Mouse (Mus musculus) lung, postnatal 0 days (tissue): ENCODE data around the gene Bphl. TPM values are rescaled to one million over a fixed set of nuclear protein-coding genes. Genes with fewer than 3 reads are reported as not detected.

Experiments used
- ATAC-seq: fragments of 200-750 bp; cut with Nextera tagmentation; 2 replicates; pipeline ENCODE4 v1.8.0; 2017; ENCODE audit warnings: moderate library complexity
- DNase-seq: peaks from one replicate; pipeline ENCODE4 v3.0.0-alpha.2; 2016; ENCODE audit warnings: low spot score
- H3K27ac ChIP-seq: fragments of 300-500 bp; sonication (generic); 2 replicates; pipeline ENCODE4 v1.5.1; 2014; ENCODE audit warnings: antibody characterized with exemption, mild to moderate bottlenecking, low read length, mixed read lengths
- H3K27me3 ChIP-seq: fragments of 300-500 bp; sonication (generic); replicated peaks from 2 replicates; pipeline ENCODE4 v1.6.1; 2014; ENCODE audit warnings: low read length, mixed read lengths; ENCODE audit not compliant: insufficient read depth
- H3K36me3 ChIP-seq: fragments of 300-500 bp; sonication (generic); 2 replicates; pipeline ENCODE4 v1.6.1; 2014; ENCODE audit warnings: low read length, mixed read lengths; ENCODE audit not compliant: insufficient read depth
- H3K4me1 ChIP-seq: fragments of 300-500 bp; sonication (generic); 2 replicates; pipeline ENCODE4 v1.6.1; 2014; ENCODE audit warnings: antibody characterized with exemption, low read depth, low read length, mixed read lengths; ENCODE audit not compliant: insufficient read depth
- H3K4me2 ChIP-seq: fragments of 300-500 bp; sonication (generic); replicated peaks from 2 replicates; pipeline ENCODE4 v1.6.1; 2014; ENCODE audit warnings: low read depth, mild to moderate bottlenecking, low read length, moderate library complexity, mixed read lengths
- H3K4me3 ChIP-seq: fragments of 300-500 bp; sonication (generic); 2 replicates; pipeline ENCODE4 v1.5.1; 2014; ENCODE audit warnings: low read depth, low read length
- H3K9ac ChIP-seq: fragments of 300-500 bp; sonication (generic); replicated peaks from 2 replicates; pipeline ENCODE4 v1.6.1; 2014; ENCODE audit warnings: low read depth, mild to moderate bottlenecking
- H3K9me3 ChIP-seq: fragments of 300-500 bp; sonication (generic); 2 replicates; pipeline ENCODE4 v1.6.1; 2016; ENCODE audit warnings: low read length, mixed read lengths
- CTCF ChIP-seq: IDR thresholded peaks from 2 replicates; pipeline ENCODE4 v1.5.1; 2016; ENCODE audit warnings: antibody characterized with exemption, mild to moderate bottlenecking
- EP300 ChIP-seq: IDR thresholded peaks from 2 replicates; pipeline ENCODE4 v1.6.1; 2016; ENCODE audit warnings: antibody characterized with exemption, mild to moderate bottlenecking, control low read depth
- WGBS: fragments of 180-500 bp; shearing (Covaris S2); extraction: QIAGEN DNeasy Blood & Tissue Kit; methylation state at CpG from one replicate; pipeline ENCODE4 v1.1.7; 2014; 5-methylcytosine and 5-hydroxymethylcytosine counted together
- polyA plus RNA-seq: library from polyadenylated mRNA; unstranded; fragments of >200 nt; fragmentation: Nextera tagmentation; extraction: Ambion mirVana; gene quantifications from 2 replicates; pipeline ENCODE4 v1.2.1, GENCODE M21; 2015

The Bphl gene
- polyA plus RNA-seq, 1 experiment from 2014 or later: 55.3 TPM

- peak; percentile 60 for DNase-seq
- ATAC-seq: no peak; the same call in 1 of the 2 replicates
- H3K4me1 ChIP-seq: peaks cover 13% of the 10 kb centered on the region; the same call in 1 of the 2 replicates
- peak overlapping the region; percentile 78 for H3K4me3 ChIP-seq
- H3K4me2 ChIP-seq: peak overlapping the region; percentile 87
- H3K27me3 ChIP-seq: no peaks in the 10 kb centered on the region
- WGBS: 28% methylated on average over 20 of the region's 20 CpGs
- H3K36me3 ChIP-seq: no peaks in the 10 kb centered on the region
- peak overlapping the region; percentile 80 for H3K27ac ChIP-seq
- H3K9ac ChIP-seq: 0 out of 2 replicates have a peak overlapping the region, but pooled peaks have one; percentile 9
- TF ChIP-seq CTCF (no peak), EP300 (no peak)
- no peaks in the 10 kb centered on the region for H3K9me3 ChIP-seq
Observed at GRCm38 (mm10) chr13:34076561-34077491, 39.4 kb downstream of the Bphl start.

- H3K36me3 ChIP-seq: no peaks in the 10 kb centered on the region
- H3K27ac ChIP-seq: peak within 1 kb of the TSS; percentile 80
- peak within 1 kb of the TSS; percentile 74 for H3K9ac ChIP-seq
- under 1% methylated on average over 40 of the region's 45 CpGs for WGBS
- TF ChIP-seq CTCF (peak; percentile 77), EP300 (no peak)
- H3K4me3 ChIP-seq: peak within 1 kb of the TSS; percentile 78
- peak; percentile 96 for DNase-seq
- no peaks in the 10 kb centered on the region for H3K9me3 ChIP-seq
- peak within 1 kb of the TSS; percentile 87 for H3K4me2 ChIP-seq
- ATAC-seq: peak; percentile 93
- H3K27me3 ChIP-seq: no peaks in the 10 kb centered on the region
- H3K4me1 ChIP-seq: peaks cover 13% of the 10 kb centered on the region; the same call in 1 of the 2 replicates
Observed at GRCm38 (mm10) chr13:34077492-34078271, 40.3 kb downstream of the Bphl start, which contains the start of gene Tubb2a. Gene Tubb2a, minus strand, starts transcription at chr13:34078007.

- H3K36me3 ChIP-seq: no peaks in the 10 kb centered on the region
- H3K9me3 ChIP-seq: no peaks in the 10 kb centered on the region
- H3K27ac ChIP-seq: no peak overlapping the region
- 36% methylated on average over 16 of the region's 16 CpGs for WGBS
- DNase-seq (no peak), ATAC-seq (no peak)
- TF ChIP-seq EP300: no peak
- TF ChIP-seq CTCF: no peak
- H3K27me3 ChIP-seq: no peaks in the 10 kb centered on the region
- peaks cover 13% of the 10 kb centered on the region; the same call in 1 of the 2 replicates for H3K4me1 ChIP-seq
- H3K4me2 ChIP-seq: peak overlapping the region; percentile 87
- peak overlapping the region; percentile 74; the same call in 1 of the 2 replicates for H3K9ac ChIP-seq
- peak overlapping the region; percentile 78; the same call in 1 of the 2 replicates for H3K4me3 ChIP-seq
Observed at GRCm38 (mm10) chr13:34078500-34079280, 41.3 kb downstream of the Bphl start.

- ATAC-seq (no peak), DNase-seq (no peak)
- whole genome bisulfite sequencing: 65% methylated on average over 3 of the region's 3 CpGs
- no peak for TF ChIP-seq CTCF
- TF ChIP-seq EP300: no peak
- no peak overlapping the region for H3K4me2 ChIP-seq
- peaks cover 16% of the 10 kb centered on the region; the same call in 1 of the 2 replicates for H3K4me1 ChIP-seq
- no peaks in the 10 kb centered on the region for H3K9me3 ChIP-seq
- no peak overlapping the region for H3K4me3 ChIP-seq
- no peak overlapping the region for H3K27ac ChIP-seq
- H3K9ac ChIP-seq: no peak overlapping the region
- H3K27me3 ChIP-seq: no peaks in the 10 kb centered on the region
- no peaks in the 10 kb centered on the region for H3K36me3 ChIP-seq
Observed at GRCm38 (mm10) chr13:34079801-34080200, 42.4 kb downstream of the Bphl start.

- Histone ChIP-seq H3K9me3 (no peaks in the 10 kb centered on the region), H3K9ac (no peak overlapping the region), H3K4me1 (peaks cover 10% of the 10 kb centered on the region; the same call in 1 of the 2 replicates), H3K27me3 (no peaks in the 10 kb centered on the region), H3K27ac (no peak overlapping the region), H3K4me2 (no peak overlapping the region), H3K36me3 (no peaks in the 10 kb centered on the region), H3K4me3 (no peak overlapping the region)
- TF ChIP-seq CTCF: no peak
- no peak for TF ChIP-seq EP300
- ATAC-seq: no peak
- DNase-seq: no peak
- 77% methylated on average over 4 of the region's 4 CpGs for WGBS
Observed at GRCm38 (mm10) chr13:34081926-34082325, 44.5 kb downstream of the Bphl start.
